Mouse (Mus musculus) MEL (cell line): Measurements from ENCODE around the gene Hoga1. TPM values are rescaled to one million over a fixed set of nuclear protein-coding genes. Genes with fewer than 3 reads are reported as not detected.

Source experiments
- DNase-seq: peaks from one replicate; pipeline ENCODE4 v3.0.0; 2011; ENCODE audit warnings: low read depth, low spot score
- H3K27ac ChIP-seq: 2 replicates; pipeline ENCODE4 v1.5.1; 2012; ENCODE audit warnings: low read depth, mild to moderate bottlenecking, control low read depth, low read length, moderate library complexity; ENCODE audit not compliant: control insufficient read depth
- H3K27me3 ChIP-seq, 2 experiments: fragments of 150-350 bp in 1 of 2; sonication (generic) in 1 of 2; 2 replicates each; pipeline ENCODE4 v1.6.1; 2012; ENCODE audit warnings: low read length in 2 of 2, mild to moderate bottlenecking in 2 of 2, improper control_type of control experiment in 1 of 2, moderate library complexity in 1 of 2; ENCODE audit not compliant: insufficient read depth in 2 of 2, control insufficient read depth in 1 of 2
- H3K36me3 ChIP-seq, 2 experiments: 2 replicates each; pipeline ENCODE4 v1.6.1; 2012 to 2014; ENCODE audit warnings: low read length in 2 of 2, improper control_type of control experiment in 1 of 2, inconsistent platforms in 1 of 2, mild to moderate bottlenecking in 1 of 2; ENCODE audit not compliant: insufficient read depth in 2 of 2, control insufficient read depth in 1 of 2
- H3K4me1 ChIP-seq, 2 experiments: fragments of 150-350 bp in 1 of 2; sonication (generic) in 1 of 2; 2 replicates each; pipeline ENCODE4 v1.6.1; 2012; ENCODE audit warnings: low read length in 2 of 2, improper control_type of control experiment in 1 of 2, mild to moderate bottlenecking in 1 of 2; ENCODE audit not compliant: insufficient read depth in 2 of 2, control insufficient read depth in 1 of 2
- H3K4me3 ChIP-seq, 2 experiments: fragments of 150-350 bp in 1 of 2; sonication (generic) in 1 of 2; 2 replicates each; pipeline ENCODE4 v1.5.1; 2012; ENCODE audit warnings: low read depth in 2 of 2, low read length in 2 of 2, mild to moderate bottlenecking in 2 of 2, moderate library complexity in 2 of 2, control low read depth in 1 of 2, improper control_type of control experiment in 1 of 2; ENCODE audit not compliant: control insufficient read depth in 1 of 2, insufficient read depth in 1 of 2
- H3K79me2 ChIP-seq: 2 replicates; pipeline ENCODE4 v1.6.1; 2012; ENCODE audit warnings: mild to moderate bottlenecking, low read length, moderate library complexity; ENCODE audit not compliant: control insufficient read depth, poor library complexity, insufficient read depth
- H3K9ac ChIP-seq: 2 replicates; pipeline ENCODE4 v1.6.1; 2012; ENCODE audit warnings: low read depth, mild to moderate bottlenecking, control low read depth, low read length, moderate library complexity; ENCODE audit not compliant: control insufficient read depth, poor library complexity, severe bottlenecking
- H3K9me3 ChIP-seq: fragments of 150-350 bp; sonication (generic); replicated peaks from 2 replicates; pipeline ENCODE4 v1.6.1; 2012; ENCODE audit warnings: mild to moderate bottlenecking, low read length, improper control_type of control experiment, moderate library complexity; ENCODE audit not compliant: insufficient read depth
- E2F4 ChIP-seq: IDR thresholded peaks from 2 replicates; pipeline ENCODE4 v1.6.1; 2011; ENCODE audit warnings: low read depth, low read length, improper control_type of control experiment, borderline replicate concordance
- GABPA ChIP-seq: IDR thresholded peaks from 2 replicates; pipeline ENCODE4 v1.6.1; 2012; ENCODE audit warnings: low read depth, mild to moderate bottlenecking, inconsistent platforms, low read length, improper control_type of control experiment, moderate library complexity
- HCFC1 ChIP-seq: IDR thresholded peaks from 2 replicates; pipeline ENCODE4 v1.6.1; 2012; ENCODE audit warnings: low read depth, mild to moderate bottlenecking, inconsistent platforms, low read length, improper control_type of control experiment, moderate library complexity
- JUND ChIP-seq: IDR thresholded peaks from 2 replicates; pipeline ENCODE4 v1.6.1; 2011; ENCODE audit warnings: low read depth, mild to moderate bottlenecking, improper control_type of control experiment, low read length
- MAFK ChIP-seq: IDR thresholded peaks from 2 replicates; pipeline ENCODE4 v1.6.1; 2011; ENCODE audit warnings: low read depth, mild to moderate bottlenecking, low read length, improper control_type of control experiment, borderline replicate concordance
- MYC ChIP-seq: IDR thresholded peaks from 2 replicates; pipeline ENCODE4 v1.6.1; 2011; ENCODE audit warnings: low read depth, mild to moderate bottlenecking, low read length, improper control_type of control experiment, moderate library complexity
- NELFE ChIP-seq: IDR thresholded peaks from 2 replicates; pipeline ENCODE4 v1.6.1; 2011; ENCODE audit warnings: low read depth, low read length, improper control_type of control experiment
- POLR2AphosphoS5 ChIP-seq: IDR thresholded peaks from 2 replicates; pipeline ENCODE4 v1.6.1; 2012; ENCODE audit warnings: low read depth, borderline replicate concordance, mild to moderate bottlenecking, inconsistent platforms, low read length, moderate library complexity, mixed read lengths
- RAD21 ChIP-seq: IDR thresholded peaks from 2 replicates; pipeline ENCODE4 v1.6.1; 2011; ENCODE audit warnings: mild to moderate bottlenecking, low read depth, low read length, improper control_type of control experiment
- SIN3A ChIP-seq: IDR thresholded peaks from 2 replicates; pipeline ENCODE4 v1.6.1; 2012; ENCODE audit warnings: low read length, improper control_type of control experiment, inconsistent platforms
- TBP ChIP-seq: IDR thresholded peaks from 2 replicates; pipeline ENCODE4 v1.8.0; 2011; ENCODE audit warnings: low read depth, low read length, improper control_type of control experiment
- TCF12 ChIP-seq: IDR thresholded peaks from 2 replicates; pipeline ENCODE4 v1.6.1; 2014; ENCODE audit warnings: low read depth, mild to moderate bottlenecking, inconsistent platforms, low read length, improper control_type of control experiment, moderate library complexity
- USF1 ChIP-seq: IDR thresholded peaks from 2 replicates; pipeline ENCODE4 v1.6.1; 2014; ENCODE audit warnings: low read depth, mild to moderate bottlenecking, inconsistent platforms, low read length, improper control_type of control experiment, moderate library complexity
- ZC3H11A ChIP-seq: IDR thresholded peaks from 2 replicates; pipeline ENCODE4 v1.6.1; 2012; ENCODE audit warnings: low read depth, mild to moderate bottlenecking, inconsistent platforms, low read length, improper control_type of control experiment
- ZKSCAN1 ChIP-seq: IDR thresholded peaks from 2 replicates; pipeline ENCODE4 v1.6.1; 2012; ENCODE audit warnings: low read depth, mild to moderate bottlenecking, inconsistent platforms, low read length, improper control_type of control experiment, moderate library complexity
- ZNF384 ChIP-seq: IDR thresholded peaks from 2 replicates; pipeline ENCODE4 v1.6.1; 2012; ENCODE audit warnings: low read depth, mild to moderate bottlenecking, inconsistent platforms, low read length, improper control_type of control experiment
- polyA plus RNA-seq, 2 experiments: library from polyadenylated mRNA; stranded (reverse) in 1 of 2; unstranded in 1 of 2; fragments of >175 nt in 1 of 2; fragments of >200 nt in 1 of 2; gene quantifications; 2 replicates each; pipeline versions ENCODE4 v1.2.1 to v1.2.4; 2012; ENCODE audit warnings: low replicate concordance in 2 of 2, low read depth in 1 of 2; ENCODE audit not compliant: insufficient read length in 2 of 2, insufficient read depth in 1 of 2, missing spikeins in 1 of 2
- total RNA-seq: library from RNA; depleted of rRNA; stranded (reverse); fragments of 300-350 nt; gene quantifications from 2 replicates; pipeline ENCODE4 v1.2.3, GENCODE M21; 2012

The Hoga1 gene
- total and polyA plus RNA-seq, 3 experiments: 0.31 to 0.38 TPM; not detected in 1

DNA sequence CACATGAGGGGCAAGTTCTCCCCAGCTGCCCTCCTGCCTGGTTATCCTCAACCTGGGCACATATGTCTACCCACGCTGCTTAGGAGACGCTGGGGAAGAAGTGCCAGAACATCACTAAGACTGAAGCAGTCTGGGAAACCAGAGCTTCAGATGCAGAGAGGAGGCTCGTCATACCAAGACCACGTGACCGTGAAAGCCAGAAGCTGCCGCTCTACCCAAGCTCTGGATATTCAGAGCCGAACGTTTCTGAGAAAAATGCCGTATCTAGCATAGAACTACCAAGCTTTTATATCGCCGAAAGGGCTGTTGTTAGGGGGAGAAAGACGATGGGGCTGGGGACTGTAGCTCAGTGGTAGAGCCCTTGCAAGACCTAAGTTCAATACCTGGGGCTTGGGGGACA, 7.1 kb upstream of the Hoga1 start:
- peaks cover 5% of the 10 kb centered on the region in 2 experiments; a peak in 3 of 4 replicates for H3K27me3 ChIP-seq
- H3K36me3 ChIP-seq: no peaks in the 10 kb centered on the region
- H3K4me3 ChIP-seq: no peak overlapping the region
- DNase-seq: no peak
- no peak overlapping the region for H3K9ac ChIP-seq
- peaks cover 0 to 7% of the 10 kb centered on the region in 2 experiments; a peak in 3 of 4 replicates for H3K4me1 ChIP-seq
- no peaks in the 10 kb centered on the region for H3K9me3 ChIP-seq
- TF ChIP-seq USF1 (0 out of 2 replicates have a peak, but pooled peaks have one; percentile 23), HCFC1 (no peak), POLR2AphosphoS5 (no peak)
- H3K27ac ChIP-seq: no peak overlapping the region
- no peaks in the 10 kb centered on the region for H3K79me2 ChIP-seq

DNA sequence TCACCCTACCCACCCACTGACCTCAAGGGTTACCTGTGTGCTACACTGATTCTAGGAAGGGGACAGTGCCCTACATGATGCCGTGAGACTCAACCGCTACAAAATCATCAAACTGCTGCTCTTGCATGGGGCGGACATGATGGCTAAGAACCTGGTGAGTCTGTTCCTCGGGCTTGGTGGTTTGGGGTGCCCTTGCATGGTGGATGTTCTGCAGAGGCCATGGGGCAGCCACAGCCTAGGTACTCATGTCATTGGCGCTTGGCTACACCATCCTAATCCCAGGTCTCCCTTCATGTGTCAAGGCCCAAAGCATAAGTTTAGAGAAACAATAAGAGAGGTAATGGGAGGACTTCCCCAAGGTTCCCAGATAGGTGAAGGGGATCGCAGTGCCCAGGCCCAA, 1.4 kb upstream of the Hoga1 start:
- H3K4me1 ChIP-seq: peaks cover 0 to 8% of the 10 kb centered on the region in 2 experiments; a peak in 2 of 4 replicates
- no peak overlapping the region for H3K4me3 ChIP-seq
- no peaks in the 10 kb centered on the region for H3K79me2 ChIP-seq
- H3K9ac ChIP-seq: no peak overlapping the region
- H3K36me3 ChIP-seq: no peaks in the 10 kb centered on the region
- H3K27me3 ChIP-seq: peaks cover 5 to 8% of the 10 kb centered on the region in 2 experiments
- H3K27ac ChIP-seq: no peak overlapping the region
- DNase-seq: no peak
- no peaks in the 10 kb centered on the region for H3K9me3 ChIP-seq
- TF ChIP-seq E2F4: no peak
- no peak for TF ChIP-seq USF1
- TF ChIP-seq GABPA: no peak
- no peak for TF ChIP-seq ZKSCAN1
- no peak for TF ChIP-seq RAD21

DNA sequence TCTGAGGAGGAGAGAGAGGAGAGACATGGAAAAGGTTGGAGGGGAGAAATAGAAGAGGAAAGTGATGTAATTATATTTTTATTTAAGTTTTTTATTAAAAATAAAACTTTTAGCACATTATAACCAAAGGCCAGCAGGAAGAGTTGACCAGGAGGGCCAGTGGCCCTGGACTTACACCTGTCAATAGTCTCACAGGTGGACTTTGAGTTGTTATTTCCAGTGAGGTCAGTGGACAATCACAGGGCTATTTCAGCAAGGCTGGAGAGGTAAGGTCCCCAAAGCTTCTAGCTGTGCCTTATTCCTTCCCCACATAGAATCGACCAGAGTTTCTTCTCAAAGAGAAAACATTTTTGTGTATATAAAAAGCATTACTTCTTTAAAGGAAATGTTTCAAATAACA, 4.8 kb downstream of the Hoga1 start:
- no peak for DNase-seq
- Histone ChIP-seq H3K9me3 (no peaks in the 10 kb centered on the region), H3K4me1 (peaks cover 0 to 8% of the 10 kb centered on the region in 2 experiments; a peak in 2 of 4 replicates), H3K4me3 (no peak overlapping the region), H3K79me2 (no peaks in the 10 kb centered on the region), H3K27ac (no peak overlapping the region), H3K36me3 (no peaks in the 10 kb centered on the region), H3K9ac (no peak overlapping the region), H3K27me3 (peaks cover 1 to 5% of the 10 kb centered on the region in 2 experiments)
- no peak for TF ChIP-seq MAFK

DNA sequence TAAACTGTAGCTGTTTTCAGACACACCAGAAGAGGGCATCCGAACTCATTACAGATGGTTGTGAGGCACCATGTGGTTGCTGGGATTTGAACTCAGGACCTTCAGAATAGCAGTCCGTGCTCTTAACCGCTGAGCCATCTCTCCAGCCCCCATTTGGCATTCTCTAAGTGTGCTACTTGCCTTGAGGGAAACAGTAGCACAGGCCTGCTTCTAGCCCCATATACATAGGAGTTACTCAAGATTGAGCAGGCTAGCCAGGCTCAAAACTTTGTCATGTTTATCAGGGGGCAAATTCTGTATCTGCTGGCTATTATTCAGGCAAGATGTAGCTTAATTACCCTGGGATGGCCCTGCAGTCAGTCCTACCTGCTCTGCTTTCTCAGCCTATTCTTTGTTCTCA, 5.9 kb downstream of the Hoga1 start:
- Histone ChIP-seq H3K36me3 (no peaks in the 10 kb centered on the region), H3K9ac (no peak overlapping the region), H3K27me3 (peaks cover 5 to 13% of the 10 kb centered on the region in 2 experiments), H3K4me3 (no peak overlapping the region), H3K27ac (no peak overlapping the region), H3K9me3 (no peaks in the 10 kb centered on the region), H3K4me1 (no peaks in the 10 kb centered on the region), H3K79me2 (no peaks in the 10 kb centered on the region)
- TF ChIP-seq TCF12 (no peak), ZNF384 (no peak), NELFE (no peak), JUND (no peak), SIN3A (no peak), MYC (no peak), TBP (peak; percentile 78), ZC3H11A (no peak)
- DNase-seq: no peak
